Mouse (Mus musculus) G1E (cell line): Measurements from ENCODE around the gene Sympk.

ENCODE experiments used
- CTCF ChIP-seq: IDR thresholded peaks from 2 replicates; pipeline ENCODE4 v1.5.1; 2012; ENCODE audit warnings: low read depth, low read length, inconsistent platforms, mixed read lengths
- GATA1 ChIP-seq: IDR thresholded peaks from 2 replicates; pipeline ENCODE4 v1.6.1; 2012; ENCODE audit warnings: borderline replicate concordance, low read length, inconsistent platforms, mixed read lengths
- GATA2 ChIP-seq: IDR thresholded peaks from 2 replicates; pipeline ENCODE4 v1.6.1; 2012; ENCODE audit warnings: low read depth, low read length, inconsistent platforms, borderline replicate concordance
- POLR2AphosphoS5 ChIP-seq: IDR thresholded peaks from 2 replicates; pipeline ENCODE4 v1.6.1; 2012; ENCODE audit warnings: low read depth, low read length, inconsistent platforms; ENCODE audit not compliant: insufficient replicate concordance

DNA sequence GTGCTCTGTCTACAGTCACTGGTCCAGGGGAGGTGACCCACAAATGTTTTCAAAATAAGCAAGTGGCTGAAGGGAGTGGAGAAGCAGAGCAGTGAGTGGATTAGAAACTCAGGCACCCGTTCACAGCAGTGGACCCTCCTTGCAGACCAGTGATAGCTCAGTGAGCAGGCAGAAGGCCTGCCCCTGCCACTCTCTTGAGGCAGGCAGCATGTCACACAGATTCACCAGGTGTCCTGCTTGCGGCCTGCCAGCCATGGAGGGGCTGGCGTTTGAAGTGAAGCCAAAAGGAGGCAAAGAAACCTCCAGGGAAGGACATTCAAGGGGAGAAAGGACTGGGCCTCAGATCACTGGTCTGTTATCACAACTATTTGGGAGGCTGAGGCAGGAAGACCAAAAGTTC, 54.6 kb downstream of the Sympk start:
- TF ChIP-seq CTCF = no peak
- TF ChIP-seq POLR2AphosphoS5 = no peak
- no peak for TF ChIP-seq GATA2
- no peak for TF ChIP-seq GATA1
